Mouse (Mus musculus) lung, postnatal 0 days (tissue): ENCODE results near the gene Nlrp4c. TPM values are rescaled to one million over a fixed set of nuclear protein-coding genes. Genes with fewer than 3 reads are reported as not detected.
"Not testable (repeated sequence)": the region's sequence is repeated elsewhere in the genome, so short reads cannot be mapped to it uniquely, and the experiment has no call there.

Experiments used
- ATAC-seq: fragments of 200-750 bp; cut with Nextera tagmentation; 2 replicates; pipeline ENCODE4 v1.8.0; 2017; ENCODE audit warnings: moderate library complexity
- DNase-seq: peaks from one replicate; pipeline ENCODE4 v3.0.0-alpha.2; 2016; ENCODE audit warnings: low spot score
- H3K27ac ChIP-seq: fragments of 300-500 bp; sonication (generic); 2 replicates; pipeline ENCODE4 v1.5.1; 2014; ENCODE audit warnings: antibody characterized with exemption, mild to moderate bottlenecking, low read length, mixed read lengths
- H3K27me3 ChIP-seq: fragments of 300-500 bp; sonication (generic); replicated peaks from 2 replicates; pipeline ENCODE4 v1.6.1; 2014; ENCODE audit warnings: low read length, mixed read lengths; ENCODE audit not compliant: insufficient read depth
- H3K36me3 ChIP-seq: fragments of 300-500 bp; sonication (generic); 2 replicates; pipeline ENCODE4 v1.6.1; 2014; ENCODE audit warnings: low read length, mixed read lengths; ENCODE audit not compliant: insufficient read depth
- H3K4me1 ChIP-seq: fragments of 300-500 bp; sonication (generic); 2 replicates; pipeline ENCODE4 v1.6.1; 2014; ENCODE audit warnings: antibody characterized with exemption, low read depth, low read length, mixed read lengths; ENCODE audit not compliant: insufficient read depth
- H3K4me2 ChIP-seq: fragments of 300-500 bp; sonication (generic); replicated peaks from 2 replicates; pipeline ENCODE4 v1.6.1; 2014; ENCODE audit warnings: low read depth, mild to moderate bottlenecking, low read length, moderate library complexity, mixed read lengths
- H3K4me3 ChIP-seq: fragments of 300-500 bp; sonication (generic); 2 replicates; pipeline ENCODE4 v1.5.1; 2014; ENCODE audit warnings: low read depth, low read length
- H3K9ac ChIP-seq: fragments of 300-500 bp; sonication (generic); replicated peaks from 2 replicates; pipeline ENCODE4 v1.6.1; 2014; ENCODE audit warnings: low read depth, mild to moderate bottlenecking
- H3K9me3 ChIP-seq: fragments of 300-500 bp; sonication (generic); 2 replicates; pipeline ENCODE4 v1.6.1; 2016; ENCODE audit warnings: low read length, mixed read lengths
- CTCF ChIP-seq: IDR thresholded peaks from 2 replicates; pipeline ENCODE4 v1.5.1; 2016; ENCODE audit warnings: antibody characterized with exemption, mild to moderate bottlenecking
- EP300 ChIP-seq: IDR thresholded peaks from 2 replicates; pipeline ENCODE4 v1.6.1; 2016; ENCODE audit warnings: antibody characterized with exemption, mild to moderate bottlenecking, control low read depth
- WGBS: fragments of 180-500 bp; shearing (Covaris S2); extraction: QIAGEN DNeasy Blood & Tissue Kit; methylation state at CpG from one replicate; pipeline ENCODE4 v1.1.7; 2014; 5-methylcytosine and 5-hydroxymethylcytosine counted together
- polyA plus RNA-seq: library from polyadenylated mRNA; unstranded; fragments of >200 nt; fragmentation: Nextera tagmentation; extraction: Ambion mirVana; gene quantifications from 2 replicates; pipeline ENCODE4 v1.2.1, GENCODE M21; 2015

Gene Nlrp4c
- polyA plus RNA-seq: not detected in 2 replicates

DNA sequence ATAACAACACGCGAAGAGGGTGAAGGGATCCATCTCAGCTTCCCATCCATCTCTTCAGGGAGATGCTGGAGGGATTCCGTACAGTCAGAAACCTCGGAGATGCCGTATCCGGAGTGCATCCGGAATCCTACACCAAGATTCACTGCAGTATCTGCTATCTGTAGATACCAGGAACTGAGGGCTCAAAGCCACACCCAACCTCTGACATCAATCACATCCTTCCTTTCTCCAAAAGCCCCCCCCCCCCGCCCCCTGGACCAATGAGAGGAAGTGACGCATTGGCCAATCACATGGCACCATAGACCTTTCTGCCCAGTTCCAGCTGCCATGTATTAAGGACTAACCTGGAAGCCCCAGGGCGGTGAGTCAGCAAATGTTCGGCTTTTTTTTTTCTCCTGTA lies at the start of gene Nlrp4c:
Nlrp4c (plus strand) TSS at position 301 of the 400 bp plus-strand sequence.
- H3K4me2 ChIP-seq: no peak within 1 kb of the TSS
- H3K9me3 ChIP-seq: no peaks in the 10 kb centered on the region
- no peak within 1 kb of the TSS for H3K27ac ChIP-seq
- no peaks in the 10 kb centered on the region for H3K36me3 ChIP-seq
- H3K27me3 ChIP-seq: no peaks in the 10 kb centered on the region
- TF ChIP-seq EP300 (no peak), CTCF (no peak)
- ATAC-seq: no peak
- H3K9ac ChIP-seq: no peak within 1 kb of the TSS
- 82% methylated on average over 11 of the region's 11 CpGs for WGBS
- H3K4me3 ChIP-seq: no peak within 1 kb of the TSS
- DNase-seq: no peak
- no peaks in the 10 kb centered on the region for H3K4me1 ChIP-seq

GRCm38 (mm10) chr7:6010910-6011309 lies 34.1 kb upstream of the Nlrp4c start, which contains the start of gene Vmn1r65:
Gene Vmn1r65 (minus strand): TSS chr7:6011010.
- Histone ChIP-seq H3K36me3 (no peaks in the 10 kb centered on the region), H3K9me3 (no peaks in the 10 kb centered on the region), H3K9ac (no peak within 1 kb of the TSS), H3K27ac (no peak within 1 kb of the TSS), H3K4me3 (no peak within 1 kb of the TSS), H3K4me1 (no peaks in the 10 kb centered on the region), H3K4me2 (no peak within 1 kb of the TSS), H3K27me3 (no peaks in the 10 kb centered on the region)
- ATAC-seq (no peak), DNase-seq (no peak)
- TF ChIP-seq EP300 (no peak), CTCF (no peak)
- WGBS: 90% methylated on average over 1 of the region's 1 CpGs

DNA sequence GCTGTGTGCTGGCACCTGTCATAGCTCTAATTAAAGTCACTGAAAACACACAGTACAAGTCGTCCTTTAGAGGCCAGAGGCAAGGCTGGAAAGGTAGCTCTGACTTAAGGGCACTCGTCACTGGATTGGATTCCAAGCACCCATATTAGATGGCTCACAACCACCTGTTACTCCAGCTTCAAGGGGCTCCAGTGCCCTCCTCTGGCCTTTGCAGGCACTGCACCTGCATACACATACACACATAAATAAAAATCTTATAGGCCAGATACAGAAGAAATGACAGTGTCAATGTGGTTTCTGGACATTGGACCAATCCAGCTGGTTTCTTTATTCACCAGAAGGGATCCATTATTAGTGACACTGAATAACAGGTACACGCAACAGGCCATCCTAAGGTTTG lies 74.5 kb downstream of the Nlrp4c start:
- Histone ChIP-seq H3K4me3 (no peak overlapping the region), H3K27ac (no peak overlapping the region), H3K36me3 (no peaks in the 10 kb centered on the region), H3K27me3 (no peaks in the 10 kb centered on the region), H3K4me1 (no peaks in the 10 kb centered on the region), H3K9me3 (no peaks in the 10 kb centered on the region), H3K4me2 (no peak overlapping the region), H3K9ac (no peak overlapping the region)
- TF ChIP-seq CTCF: 0 out of 2 replicates have a peak, but pooled peaks have one; percentile 1
- TF ChIP-seq EP300: no peak
- DNase-seq (no peak), ATAC-seq (no peak)
- WGBS: 67% methylated on average over 3 of the region's 3 CpGs

DNA sequence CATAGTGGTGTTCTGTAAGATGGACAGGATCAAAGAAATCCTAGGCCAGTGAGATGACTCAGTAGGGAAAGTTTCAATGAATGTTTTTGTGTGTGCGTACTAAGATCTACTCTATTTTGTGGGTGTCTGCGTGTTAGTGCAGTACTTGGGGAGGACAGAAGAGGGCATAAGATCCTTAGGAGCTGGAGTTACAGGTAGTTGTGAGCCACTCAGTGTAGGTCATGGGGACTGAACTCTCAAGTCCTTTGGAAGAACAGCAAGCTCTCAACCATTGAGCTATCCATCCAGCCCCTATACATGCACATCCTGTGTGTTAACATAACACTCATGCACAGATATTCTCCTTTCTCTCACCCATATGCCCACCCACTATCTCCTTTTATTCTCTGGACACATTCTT lies 75.1 kb downstream of the Nlrp4c start:
- not testable (repeated sequence) for H3K9me3 ChIP-seq, H3K4me3 ChIP-seq, H3K27ac ChIP-seq, DNase-seq, H3K27me3 ChIP-seq, H3K36me3 ChIP-seq, H3K9ac ChIP-seq, H3K4me1 ChIP-seq, ATAC-seq, H3K4me2 ChIP-seq
- TF ChIP-seq CTCF: peak; percentile 30
- 79% methylated on average over 2 of the region's 2 CpGs for WGBS

DNA sequence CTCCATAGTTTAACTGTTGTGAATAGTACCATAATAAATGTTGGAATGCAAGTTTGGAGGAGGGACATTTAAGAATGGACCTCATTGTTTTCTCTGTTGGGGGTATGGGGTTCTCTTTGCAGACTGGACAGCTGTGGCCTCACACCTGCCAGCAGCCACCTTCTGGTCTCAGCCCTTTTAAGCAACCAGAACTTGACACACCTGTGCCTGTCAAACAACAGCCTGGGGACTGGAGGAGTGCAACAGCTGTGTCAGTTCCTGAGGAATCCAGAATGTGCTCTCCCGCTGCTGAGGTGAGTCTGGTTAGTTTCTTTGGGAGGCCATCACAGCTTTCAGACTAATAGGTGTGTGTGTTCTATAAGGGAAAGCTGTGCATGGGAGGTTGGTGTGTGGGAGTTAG lies 76.2 kb downstream of the Nlrp4c start:
- 68% methylated on average over 1 of the region's 1 CpGs for WGBS
- H3K4me2 ChIP-seq, H3K27me3 ChIP-seq, H3K4me3 ChIP-seq, H3K27ac ChIP-seq, H3K9me3 ChIP-seq, H3K36me3 ChIP-seq, H3K4me1 ChIP-seq, ATAC-seq, DNase-seq, H3K9ac ChIP-seq: not testable (repeated sequence)

DNA sequence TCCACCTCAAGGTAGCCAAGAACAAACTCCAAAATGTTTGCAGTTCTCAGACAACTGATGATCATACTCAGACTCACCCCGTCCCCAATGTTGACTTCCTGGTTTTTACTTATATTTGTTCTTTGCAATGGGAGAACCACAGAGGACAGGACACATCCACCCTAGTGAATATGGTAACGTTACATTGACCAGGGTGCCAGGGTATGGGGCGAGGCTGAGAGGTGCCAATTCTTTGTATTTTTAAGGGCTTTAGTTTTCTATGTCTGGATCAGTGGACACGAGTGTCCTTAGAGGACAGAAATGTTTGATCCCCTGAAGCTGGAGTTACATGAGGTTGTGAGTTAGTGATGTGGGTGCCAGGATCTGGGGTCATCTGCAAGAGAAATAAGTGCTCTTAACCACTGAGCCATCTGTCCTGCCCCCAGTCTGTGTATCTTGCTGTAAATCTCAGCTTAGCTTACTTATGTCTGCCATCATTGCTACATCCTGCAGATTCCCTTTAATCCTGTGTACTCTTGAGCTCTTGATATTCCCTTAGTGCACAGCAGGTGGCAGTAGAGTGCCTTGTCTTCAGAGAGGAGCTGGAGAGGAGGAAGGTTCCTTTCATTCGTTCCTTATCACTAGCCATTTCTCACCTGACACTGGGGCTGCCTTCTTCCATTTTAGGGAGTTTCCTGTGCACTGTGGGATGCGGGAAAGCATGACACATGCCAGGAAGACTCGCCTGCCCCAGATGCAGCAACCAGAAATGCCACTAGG lies 81.9 kb downstream of the Nlrp4c start:
- H3K9me3 ChIP-seq: no peaks in the 10 kb centered on the region

More for the DNA sequence above, 81.9 kb downstream of the Nlrp4c start:
- no peak overlapping the region for H3K4me2 ChIP-seq
- H3K4me3 ChIP-seq: no peak overlapping the region
- TF ChIP-seq CTCF (peak; percentile 99), EP300 (no peak)
- DNase-seq (peak; percentile 93), ATAC-seq (peak; percentile 76)
- no peak overlapping the region for H3K27ac ChIP-seq
- no peak overlapping the region for H3K9ac ChIP-seq
- no peaks in the 10 kb centered on the region for H3K4me1 ChIP-seq
- WGBS: 26% methylated on average over 7 of the region's 7 CpGs
- H3K27me3 ChIP-seq: no peaks in the 10 kb centered on the region
- H3K36me3 ChIP-seq: no peaks in the 10 kb centered on the region
